Mouse (Mus musculus): ENCODE data around the gene Spata32. TPM values are rescaled to one million over a fixed set of nuclear protein-coding genes. Genes with fewer than 3 reads are reported as not detected.

The Spata32 gene
- polyA plus RNA-seq, 1 experiment from 2014 or later = 1.3 TPM

- Histone ChIP-seq H3K9me3 (ENCODE audit: control insufficient read depth, low read length) (no peaks in the 10 kb centered on the region), H3K4me3 (ENCODE audit: low read length) (peak overlapping the region; percentile 30), H3K4me1 (ENCODE audit: control insufficient read depth, insufficient read depth, low read depth, low read length) (peaks cover 8% of the 10 kb centered on the region; the same call in 1 of the 2 replicates), H3K4me2 (ENCODE audit: low read length) (peak overlapping the region; percentile 45), H3K36me3 (ENCODE audit: control insufficient read depth, insufficient read depth, low read length) (peaks cover 11% of the 10 kb centered on the region), H3K27me3 (replicated peaks; ENCODE audit: control insufficient read depth, insufficient read depth, low read length) (peaks cover 59% of the 10 kb centered on the region), H3K9ac (ENCODE audit: low read depth, low read length) (peak overlapping the region; percentile 33), H3K27ac (ENCODE audit: low read depth, low read length) (no peak overlapping the region)
- 17% methylated on average over 28 of the region's 28 CpGs for WGBS
- ATAC-seq = peak; percentile 21; the same call in 1 of the 2 replicates
These were observed 25.8 kb downstream of the Spata32 start for GRCm38 (mm10) chr11:103192230-103192955.

- no peak for ATAC-seq
- H3K9ac ChIP-seq (ENCODE audit: low read depth, low read length) = no peak overlapping the region
- H3K36me3 ChIP-seq (ENCODE audit: control insufficient read depth, insufficient read depth, low read length) = peaks cover 6% of the 10 kb centered on the region; the same call in 1 of the 2 replicates
- H3K27me3 ChIP-seq (replicated peaks; ENCODE audit: control insufficient read depth, insufficient read depth, low read length) = no peaks in the 10 kb centered on the region; the same call in 1 of the 2 replicates
- no peak overlapping the region for H3K27ac ChIP-seq (ENCODE audit: low read depth, low read length)
- no peaks in the 10 kb centered on the region for H3K4me1 ChIP-seq (ENCODE audit: control insufficient read depth, insufficient read depth, low read depth, low read length)
- no peak overlapping the region for H3K4me3 ChIP-seq (ENCODE audit: low read length)
- H3K9me3 ChIP-seq (ENCODE audit: control insufficient read depth, low read length) = no peaks in the 10 kb centered on the region
- H3K4me2 ChIP-seq (ENCODE audit: low read length) = no peak overlapping the region
- WGBS = 50% methylated on average over 2 of the region's 2 CpGs
These were observed 33.3 kb downstream of the Spata32 start for GRCm38 (mm10) chr11:103184891-103185290.

- no peak overlapping the region for H3K27ac ChIP-seq (ENCODE audit: low read depth, low read length)
- 83% methylated on average over 3 of the region's 3 CpGs for WGBS
- H3K4me3 ChIP-seq (ENCODE audit: low read length) = no peak overlapping the region
- peaks cover 2% of the 10 kb centered on the region; the same call in 1 of the 2 replicates for H3K36me3 ChIP-seq (ENCODE audit: control insufficient read depth, insufficient read depth, low read length)
- H3K9ac ChIP-seq (ENCODE audit: low read depth, low read length) = no peak overlapping the region
- H3K4me2 ChIP-seq (ENCODE audit: low read length) = no peak overlapping the region
- H3K9me3 ChIP-seq (ENCODE audit: control insufficient read depth, low read length) = no peaks in the 10 kb centered on the region
- H3K27me3 ChIP-seq (replicated peaks; ENCODE audit: control insufficient read depth, insufficient read depth, low read length) = no peaks in the 10 kb centered on the region
- ATAC-seq = no peak
- H3K4me1 ChIP-seq (ENCODE audit: control insufficient read depth, insufficient read depth, low read depth, low read length) = no peaks in the 10 kb centered on the region
These were observed 36.3 kb downstream of the Spata32 start for GRCm38 (mm10) chr11:103181911-103182310.

- no peak overlapping the region for H3K4me3 ChIP-seq (ENCODE audit: low read length)
- no peaks in the 10 kb centered on the region for H3K9me3 ChIP-seq (ENCODE audit: control insufficient read depth, low read length)
- no peak overlapping the region for H3K9ac ChIP-seq (ENCODE audit: low read depth, low read length)
- H3K27me3 ChIP-seq (replicated peaks; ENCODE audit: control insufficient read depth, insufficient read depth, low read length) = no peaks in the 10 kb centered on the region
- no peak for ATAC-seq
- peaks cover 2% of the 10 kb centered on the region; the same call in 1 of the 2 replicates for H3K36me3 ChIP-seq (ENCODE audit: control insufficient read depth, insufficient read depth, low read length)
- WGBS = 76% methylated on average over 9 of the region's 9 CpGs
- no peak overlapping the region for H3K4me2 ChIP-seq (ENCODE audit: low read length)
- H3K4me1 ChIP-seq (ENCODE audit: control insufficient read depth, insufficient read depth, low read depth, low read length) = no peaks in the 10 kb centered on the region
- no peak overlapping the region for H3K27ac ChIP-seq (ENCODE audit: low read depth, low read length)
These were observed 36.9 kb downstream of the Spata32 start for GRCm38 (mm10) chr11:103181349-103181748.

GRCm38 (mm10) chr11:103180426-103180825, 37.8 kb downstream of the Spata32 start:
- Histone ChIP-seq H3K27me3 (replicated peaks; ENCODE audit: control insufficient read depth, insufficient read depth, low read length) (no peaks in the 10 kb centered on the region), H3K27ac (ENCODE audit: low read depth, low read length) (no peak overlapping the region), H3K4me1 (ENCODE audit: control insufficient read depth, insufficient read depth, low read depth, low read length) (no peaks in the 10 kb centered on the region), H3K9me3 (ENCODE audit: control insufficient read depth, low read length) (no peaks in the 10 kb centered on the region), H3K4me3 (ENCODE audit: low read length) (no peak overlapping the region), H3K9ac (ENCODE audit: low read depth, low read length) (no peak overlapping the region), H3K36me3 (ENCODE audit: control insufficient read depth, insufficient read depth, low read length) (no peaks in the 10 kb centered on the region), H3K4me2 (ENCODE audit: low read length) (no peak overlapping the region)
- ATAC-seq = no peak
- WGBS = 93% methylated on average over 1 of the region's 1 CpGs

GRCm38 (mm10) chr11:103178748-103179147, 39.5 kb downstream of the Spata32 start:
- Histone ChIP-seq H3K9ac (ENCODE audit: low read depth, low read length) (no peak overlapping the region), H3K36me3 (ENCODE audit: control insufficient read depth, insufficient read depth, low read length) (no peaks in the 10 kb centered on the region), H3K9me3 (ENCODE audit: control insufficient read depth, low read length) (no peaks in the 10 kb centered on the region), H3K4me1 (ENCODE audit: control insufficient read depth, insufficient read depth, low read depth, low read length) (peaks cover 2% of the 10 kb centered on the region), H3K27me3 (replicated peaks; ENCODE audit: control insufficient read depth, insufficient read depth, low read length) (no peaks in the 10 kb centered on the region), H3K4me2 (ENCODE audit: low read length) (no peak overlapping the region), H3K27ac (ENCODE audit: low read depth, low read length) (no peak overlapping the region), H3K4me3 (ENCODE audit: low read length) (no peak overlapping the region)
- WGBS = 83% methylated on average over 8 of the region's 8 CpGs
- ATAC-seq = no peak

- Histone ChIP-seq H3K27ac (ENCODE audit: low read depth, low read length) (no peak overlapping the region), H3K9ac (ENCODE audit: low read depth, low read length) (no peak overlapping the region), H3K36me3 (ENCODE audit: control insufficient read depth, insufficient read depth, low read length) (no peaks in the 10 kb centered on the region), H3K4me1 (ENCODE audit: control insufficient read depth, insufficient read depth, low read depth, low read length) (peaks cover 3% of the 10 kb centered on the region), H3K4me3 (ENCODE audit: low read length) (no peak overlapping the region), H3K27me3 (replicated peaks; ENCODE audit: control insufficient read depth, insufficient read depth, low read length) (no peaks in the 10 kb centered on the region), H3K9me3 (ENCODE audit: control insufficient read depth, low read length) (no peaks in the 10 kb centered on the region), H3K4me2 (ENCODE audit: low read length) (no peak overlapping the region)
- 84% methylated on average over 15 of the region's 15 CpGs for WGBS
- no peak for ATAC-seq
These were observed 40.3 kb downstream of the Spata32 start for GRCm38 (mm10) chr11:103177815-103178485.

- Histone ChIP-seq H3K9ac (ENCODE audit: low read depth, low read length) (no peak overlapping the region), H3K4me3 (ENCODE audit: low read length) (no peak overlapping the region), H3K27me3 (replicated peaks; ENCODE audit: control insufficient read depth, insufficient read depth, low read length) (no peaks in the 10 kb centered on the region), H3K36me3 (ENCODE audit: control insufficient read depth, insufficient read depth, low read length) (no peaks in the 10 kb centered on the region), H3K4me2 (ENCODE audit: low read length) (no peak overlapping the region), H3K27ac (ENCODE audit: low read depth, low read length) (no peak overlapping the region), H3K4me1 (ENCODE audit: control insufficient read depth, insufficient read depth, low read depth, low read length) (peaks cover 10% of the 10 kb centered on the region), H3K9me3 (ENCODE audit: control insufficient read depth, low read length) (no peaks in the 10 kb centered on the region)
- WGBS = 75% methylated on average over 5 of the region's 5 CpGs
- no peak for ATAC-seq
These were observed 41.0 kb downstream of the Spata32 start for GRCm38 (mm10) chr11:103177216-103177615.

- Histone ChIP-seq H3K9me3 (ENCODE audit: control insufficient read depth, low read length) (no peaks in the 10 kb centered on the region), H3K27me3 (replicated peaks; ENCODE audit: control insufficient read depth, insufficient read depth, low read length) (no peaks in the 10 kb centered on the region), H3K9ac (ENCODE audit: low read depth, low read length) (no peak overlapping the region), H3K4me3 (ENCODE audit: low read length) (no peak overlapping the region), H3K4me1 (ENCODE audit: control insufficient read depth, insufficient read depth, low read depth, low read length) (peaks cover 16% of the 10 kb centered on the region), H3K27ac (ENCODE audit: low read depth, low read length) (no peak overlapping the region), H3K36me3 (ENCODE audit: control insufficient read depth, insufficient read depth, low read length) (no peaks in the 10 kb centered on the region), H3K4me2 (ENCODE audit: low read length) (no peak overlapping the region)
- WGBS = 94% methylated on average over 1 of the region's 1 CpGs
- ATAC-seq = no peak
These were observed 41.7 kb downstream of the Spata32 start for GRCm38 (mm10) chr11:103176510-103176909.
